Mouse (Mus musculus) kidney, postnatal 25 days (tissue): ENCODE measurements around the gene Lsamp.

ENCODE experiments used
- DNase-seq, 2 experiments: peaks; one replicate each; pipeline ENCODE4 v3.0.0; 2021; ENCODE audit warnings: mixed read lengths in 2 of 2

Lsamp gene

GRCm38 (mm10) chr16:41565233-41565632 is 1581.1 kb downstream of the Lsamp start:
- no peak for DNase-seq

- no peak for DNase-seq
These were observed 1604.6 kb downstream of the Lsamp start for GRCm38 (mm10) chr16:41588675-41589301.

GRCm38 (mm10) chr16:41612229-41612628 is 1628.1 kb downstream of the Lsamp start:
- no peak for DNase-seq

- DNase-seq: no peak
These were observed 1639.7 kb downstream of the Lsamp start for GRCm38 (mm10) chr16:41623871-41624270.

- no peak for DNase-seq
These were observed 1649.7 kb downstream of the Lsamp start for GRCm38 (mm10) chr16:41633898-41634297.

GRCm38 (mm10) chr16:41640876-41641275 is 1656.7 kb downstream of the Lsamp start:
- no peak for DNase-seq

GRCm38 (mm10) chr16:41653261-41653660 is 1669.1 kb downstream of the Lsamp start:
- DNase-seq: no peak

- no peak for DNase-seq
These were observed 1690.3 kb downstream of the Lsamp start for GRCm38 (mm10) chr16:41674316-41675038.

- no peak for DNase-seq
These were observed 1691.6 kb downstream of the Lsamp start for GRCm38 (mm10) chr16:41675774-41676173.

- DNase-seq: peak in 1 of 2 experiments; percentile 40
These were observed 1708.3 kb downstream of the Lsamp start for GRCm38 (mm10) chr16:41692435-41692834.

- no peak for DNase-seq
These were observed 1717.7 kb downstream of the Lsamp start for GRCm38 (mm10) chr16:41701790-41702428.

GRCm38 (mm10) chr16:41728900-41729585 is 1744.9 kb downstream of the Lsamp start:
- no peak for DNase-seq

- DNase-seq: no peak
These were observed 1745.8 kb downstream of the Lsamp start for GRCm38 (mm10) chr16:41729911-41730310.

GRCm38 (mm10) chr16:41745037-41745436 is 1760.9 kb downstream of the Lsamp start:
- peak; percentile 66 to 85 for DNase-seq

- no peak for DNase-seq
These were observed 1762.2 kb downstream of the Lsamp start for GRCm38 (mm10) chr16:41746235-41746911.

GRCm38 (mm10) chr16:41747874-41748273 is 1763.7 kb downstream of the Lsamp start:
- no peak for DNase-seq

- no peak for DNase-seq
These were observed 1764.6 kb downstream of the Lsamp start for GRCm38 (mm10) chr16:41748759-41749158.

GRCm38 (mm10) chr16:41764285-41764684 is 1780.1 kb downstream of the Lsamp start:
- no peak for DNase-seq

GRCm38 (mm10) chr16:41771427-41772125 is 1787.4 kb downstream of the Lsamp start:
- DNase-seq: no peak

- DNase-seq: peak in 1 of 2 experiments; percentile 4
These were observed 1793.4 kb downstream of the Lsamp start for GRCm38 (mm10) chr16:41777586-41777985.

- no peak for DNase-seq
These were observed 1801.4 kb downstream of the Lsamp start for GRCm38 (mm10) chr16:41785600-41785999.

GRCm38 (mm10) chr16:41786704-41787103 is 1802.5 kb downstream of the Lsamp start:
- DNase-seq: no peak
